Mouse (Mus musculus) heart, postnatal 0 days (tissue): ENCODE data around the gene Aknad1. TPM values are rescaled to one million over a fixed set of nuclear protein-coding genes. Genes with fewer than 3 reads are reported as not detected.
A peak's percentile ranks its signal among the peaks of the same experiment; 100 is the strongest.

Source experiments
- ATAC-seq: fragments of 200-750 bp; cut with Nextera tagmentation; 2 replicates; pipeline ENCODE4 v1.8.0; 2017; ENCODE audit warnings: low read depth, moderate number of reproducible peaks, moderate library complexity; ENCODE audit not compliant: insufficient read depth
- DNase-seq: peaks from one replicate; pipeline ENCODE4 v3.0.0-alpha.2; 2016; ENCODE audit warnings: low spot score
- H3K27ac ChIP-seq: fragments of 300-500 bp; sonication (generic); 2 replicates; pipeline ENCODE4 v1.5.1; 2014; ENCODE audit warnings: low read depth, mild to moderate bottlenecking
- H3K27me3 ChIP-seq: fragments of 300-500 bp; sonication (generic); 2 replicates; pipeline ENCODE4 v1.6.1; 2014; ENCODE audit warnings: low read length, mixed read lengths; ENCODE audit not compliant: control insufficient read depth, insufficient read depth
- H3K36me3 ChIP-seq: fragments of 300-500 bp; sonication (generic); replicated peaks from 2 replicates; pipeline ENCODE4 v1.6.1; 2014; ENCODE audit warnings: low read length, mixed read lengths; ENCODE audit not compliant: control insufficient read depth, insufficient read depth
- H3K4me1 ChIP-seq: fragments of 300-500 bp; sonication (generic); 2 replicates; pipeline ENCODE4 v1.6.1; 2014; ENCODE audit warnings: antibody characterized with exemption; ENCODE audit not compliant: control insufficient read depth, insufficient read depth
- H3K4me2 ChIP-seq: fragments of 300-500 bp; sonication (generic); 2 replicates; pipeline ENCODE4 v1.6.1; 2014; ENCODE audit warnings: low read depth, mild to moderate bottlenecking, low read length, moderate library complexity
- H3K4me3 ChIP-seq: fragments of 300-500 bp; sonication (generic); 2 replicates; pipeline ENCODE4 v1.5.1; 2014; ENCODE audit warnings: low read depth, low read length
- H3K9ac ChIP-seq: fragments of 300-500 bp; sonication (generic); replicated peaks from 2 replicates; pipeline ENCODE4 v1.6.1; 2014; ENCODE audit warnings: low read depth, low read length, mixed read lengths
- H3K9me3 ChIP-seq: fragments of 300-500 bp; sonication (generic); replicated peaks from 2 replicates; pipeline ENCODE4 v1.6.1; 2016; ENCODE audit warnings: low read length; ENCODE audit not compliant: control insufficient read depth
- CTCF ChIP-seq: IDR thresholded peaks from 2 replicates; pipeline ENCODE4 v1.5.1; 2016; ENCODE audit warnings: antibody characterized with exemption, control low read depth, low read depth
- EP300 ChIP-seq: IDR thresholded peaks from 2 replicates; pipeline ENCODE4 v1.6.1; 2016; ENCODE audit warnings: antibody characterized with exemption, low read depth
- whole genome bisulfite sequencing: fragments of 180-500 bp; shearing (Covaris S2); extraction: QIAGEN DNeasy Blood & Tissue Kit; methylation state at CpG from one replicate; pipeline ENCODE4 v1.1.7; 2014; 5-methylcytosine and 5-hydroxymethylcytosine counted together
- polyA plus RNA-seq: library from polyadenylated mRNA; unstranded; fragments of >200 nt; fragmentation: Nextera tagmentation; extraction: Ambion mirVana; gene quantifications from 2 replicates; pipeline ENCODE4 v1.2.1, GENCODE M21; 2015
- total RNA-seq: library from RNA; depleted of rRNA; stranded (reverse); fragments of >200 nt; gene quantifications from 2 replicates; pipeline ENCODE4 v1.2.3, GENCODE M21; 2014; ENCODE audit warnings: low replicate concordance

Gene Aknad1
- total and polyA plus RNA-seq, 2 experiments from 2014 or later, result not detected

DNA sequence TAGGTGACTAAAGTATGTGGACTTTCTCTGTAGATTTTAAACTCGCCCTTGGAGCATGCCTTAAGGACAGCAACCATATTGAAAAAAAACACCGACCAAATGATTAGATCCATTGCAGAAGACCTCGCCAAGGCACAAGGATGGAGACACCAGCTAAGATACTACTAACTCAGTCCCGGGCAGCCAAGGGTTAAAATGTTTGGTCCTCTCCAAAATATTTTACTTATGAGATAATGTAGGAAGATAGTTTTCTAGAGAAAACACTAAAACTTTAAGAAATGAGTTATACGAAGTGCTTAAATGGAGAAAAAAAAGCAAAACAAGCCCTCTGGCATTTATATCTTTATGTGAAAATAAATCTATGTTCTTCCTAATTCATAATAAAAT lies 42.4 kb downstream of the Aknad1 start:
- no peak overlapping the region for H3K9ac ChIP-seq
- DNase-seq (peak; percentile 11), ATAC-seq (no peak)
- no peaks in the 10 kb centered on the region for H3K4me1 ChIP-seq
- TF ChIP-seq EP300 (no peak), CTCF (no peak)
- no peaks in the 10 kb centered on the region for H3K27me3 ChIP-seq
- H3K4me3 ChIP-seq, result no peak overlapping the region
- WGBS, result 67% methylated on average over 5 of the region's 5 CpGs
- no peak overlapping the region for H3K27ac ChIP-seq
- H3K36me3 ChIP-seq, result no peaks in the 10 kb centered on the region
- no peak overlapping the region for H3K4me2 ChIP-seq
- peaks cover 12% of the 10 kb centered on the region for H3K9me3 ChIP-seq

DNA sequence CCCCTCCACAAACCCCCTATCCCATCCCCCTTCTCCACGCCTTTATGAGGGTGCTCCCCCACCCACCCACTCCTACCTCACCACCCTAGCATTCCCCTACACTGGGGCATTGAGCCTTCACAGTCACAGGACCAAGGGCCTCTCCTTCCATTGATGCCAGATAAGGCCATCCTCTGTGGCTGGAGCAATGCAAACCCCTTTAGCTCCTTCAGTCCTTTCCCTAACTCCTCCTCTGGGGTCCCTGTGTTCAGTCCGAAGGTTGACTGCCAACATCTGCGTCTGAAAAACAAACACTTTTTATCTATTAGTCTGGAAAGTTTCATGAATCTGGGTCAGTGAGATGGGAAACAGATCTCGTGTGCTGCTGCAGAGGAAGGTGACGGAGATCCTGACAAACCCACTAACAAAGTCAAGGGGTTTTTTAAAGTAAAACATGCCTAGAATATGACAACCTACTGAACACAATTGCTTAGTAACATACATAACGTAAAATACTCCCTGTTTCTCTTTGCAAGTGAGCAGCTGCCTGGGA lies 43.0 kb downstream of the Aknad1 start:
- Histone ChIP-seq H3K4me3 (no peak overlapping the region), H3K4me1 (no peaks in the 10 kb centered on the region), H3K27ac (peak overlapping the region; percentile 64), H3K36me3 (no peaks in the 10 kb centered on the region), H3K9ac (no peak overlapping the region), H3K27me3 (no peaks in the 10 kb centered on the region), H3K4me2 (no peak overlapping the region), H3K9me3 (peaks cover 12% of the 10 kb centered on the region)
- TF ChIP-seq CTCF, result no peak
- no peak for TF ChIP-seq EP300
- peak; percentile 31 for DNase-seq
- no peak for ATAC-seq
- 47% methylated on average over 6 of the region's 6 CpGs for WGBS

DNA sequence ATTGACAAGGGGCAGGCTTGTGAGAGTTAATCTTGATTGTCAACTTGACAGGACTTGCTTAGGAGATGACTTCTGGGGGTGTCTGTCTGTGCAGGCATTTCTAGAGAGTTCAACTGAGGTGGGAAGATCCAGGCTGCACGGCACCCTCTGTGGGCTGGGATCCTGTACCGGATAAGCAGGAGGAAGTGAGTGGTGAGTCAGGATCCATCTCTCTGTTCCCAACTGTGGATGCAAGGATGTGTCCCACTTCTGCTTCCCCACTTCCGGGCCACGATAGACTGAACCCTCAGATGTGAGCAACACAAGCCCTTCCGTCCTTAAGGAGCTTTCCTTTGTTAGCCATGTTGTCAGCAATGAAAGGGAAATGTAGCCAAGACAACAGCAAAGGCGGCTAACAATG lies 47.1 kb downstream of the Aknad1 start:
- H3K36me3 ChIP-seq, result no peaks in the 10 kb centered on the region; the same call in 1 of the 2 replicates
- WGBS, result 61% methylated on average over 6 of the region's 6 CpGs
- no peak for TF ChIP-seq CTCF
- no peak for TF ChIP-seq EP300

DNA sequence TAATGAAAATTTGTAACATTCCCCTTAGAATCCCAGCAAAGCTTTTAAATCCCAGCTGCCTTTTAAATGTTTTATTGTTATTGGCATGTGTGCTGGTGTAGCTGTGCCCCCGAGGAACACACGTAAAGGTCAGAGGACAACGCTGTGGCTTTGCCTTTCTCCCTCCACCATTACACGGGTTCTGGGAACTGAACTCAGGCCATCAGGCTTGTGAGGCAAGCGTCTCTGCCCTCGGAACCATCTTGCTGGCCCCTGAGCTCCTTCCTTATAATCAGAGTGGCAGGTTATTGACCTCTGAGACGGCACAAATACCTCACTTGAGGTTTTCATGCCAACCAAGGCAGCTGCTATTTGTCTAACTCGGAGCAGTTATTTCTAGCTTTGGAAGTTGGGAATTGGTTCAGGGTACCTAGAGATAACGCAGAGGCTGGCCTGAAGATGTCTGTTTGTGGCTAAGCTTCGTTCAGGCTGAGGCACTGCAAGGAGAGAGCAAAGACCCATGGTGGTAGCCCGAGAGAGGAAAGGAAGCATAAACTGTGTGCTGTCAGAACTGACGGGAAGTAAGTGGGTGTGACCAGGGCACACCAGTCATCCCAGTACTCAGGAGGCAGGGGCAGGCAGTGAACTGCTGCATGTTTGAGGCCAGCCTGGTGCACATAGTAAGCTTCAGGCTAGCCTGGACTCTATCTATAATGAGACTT lies 48.4 kb downstream of the Aknad1 start:
- TF ChIP-seq CTCF (no peak), EP300 (no peak)
- Histone ChIP-seq H3K27ac (no peak overlapping the region), H3K36me3 (peaks cover 8% of the 10 kb centered on the region), H3K9ac (no peak overlapping the region), H3K4me1 (no peaks in the 10 kb centered on the region), H3K4me2 (no peak overlapping the region), H3K4me3 (no peak overlapping the region), H3K27me3 (no peaks in the 10 kb centered on the region), H3K9me3 (peaks cover 12% of the 10 kb centered on the region)
- no peak for DNase-seq
- no peak for ATAC-seq
- 46% methylated on average over 12 of the region's 12 CpGs for WGBS

More for the DNA sequence above, 47.1 kb downstream of the Aknad1 start:
- ATAC-seq (peak; percentile 70), DNase-seq (peak; percentile 28)
- Histone ChIP-seq H3K4me2 (no peak overlapping the region), H3K4me3 (no peak overlapping the region), H3K27me3 (no peaks in the 10 kb centered on the region), H3K9ac (no peak overlapping the region), H3K9me3 (peaks cover 12% of the 10 kb centered on the region), H3K27ac (no peak overlapping the region), H3K4me1 (no peaks in the 10 kb centered on the region)

DNA sequence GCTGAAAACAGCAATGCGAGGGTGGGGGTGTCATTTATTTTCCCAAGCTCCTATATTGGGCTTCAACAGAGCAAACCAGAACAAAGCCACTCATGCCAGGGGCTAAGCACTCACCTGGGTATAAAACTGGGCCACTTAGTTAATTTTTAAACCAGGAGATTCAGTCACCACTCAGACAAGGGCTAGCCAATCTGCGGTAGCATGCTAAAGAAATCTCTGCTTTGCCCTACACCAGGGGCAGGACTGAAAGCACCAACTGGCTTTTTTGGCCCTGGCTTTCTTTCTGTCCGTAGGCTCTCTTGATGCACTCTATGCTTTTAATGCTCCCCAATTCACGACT lies 49.0 kb downstream of the Aknad1 start:
- WGBS, result 80% methylated on average over 4 of the region's 4 CpGs
- no peak overlapping the region for H3K4me3 ChIP-seq
- no peaks in the 10 kb centered on the region for H3K27me3 ChIP-seq
- H3K36me3 ChIP-seq, result peaks cover 8% of the 10 kb centered on the region
- TF ChIP-seq CTCF (no peak), EP300 (no peak)
- H3K27ac ChIP-seq, result no peak overlapping the region
- H3K9me3 ChIP-seq, result peaks cover 12% of the 10 kb centered on the region
- ATAC-seq (no peak), DNase-seq (no peak)
- no peak overlapping the region for H3K4me2 ChIP-seq
- H3K4me1 ChIP-seq, result no peaks in the 10 kb centered on the region
- H3K9ac ChIP-seq, result no peak overlapping the region

DNA sequence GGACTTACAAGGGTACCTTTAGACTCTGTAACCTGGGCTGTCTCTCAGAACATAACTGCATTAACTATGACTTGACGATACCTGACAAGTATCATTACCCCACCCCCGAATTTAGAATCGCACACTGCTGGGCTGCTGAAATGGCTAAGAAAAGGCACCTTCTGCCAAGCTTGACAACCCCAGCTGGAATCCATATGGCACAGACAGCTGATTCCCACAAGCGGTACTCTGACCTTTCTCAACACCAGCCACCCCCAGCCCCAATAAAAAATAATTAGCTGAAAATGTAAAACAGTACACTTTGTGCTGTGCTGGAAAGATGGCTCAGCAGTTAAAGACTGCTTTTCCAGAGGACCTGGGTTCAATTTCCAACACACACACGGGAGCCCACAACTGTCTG lies 49.8 kb downstream of the Aknad1 start:
- Histone ChIP-seq H3K27me3 (no peaks in the 10 kb centered on the region), H3K27ac (no peak overlapping the region), H3K9ac (no peak overlapping the region), H3K36me3 (peaks cover 13% of the 10 kb centered on the region), H3K4me2 (no peak overlapping the region), H3K4me3 (no peak overlapping the region), H3K4me1 (no peaks in the 10 kb centered on the region), H3K9me3 (peaks cover 6% of the 10 kb centered on the region; the same call in 1 of the 2 replicates)
- WGBS, result 84% methylated on average over 5 of the region's 5 CpGs
- ATAC-seq, result no peak
- TF ChIP-seq CTCF (no peak), EP300 (no peak)
- DNase-seq, result no peak
